Mouse (Mus musculus) ES-E14 (cell line): ENCODE data around the gene Bmpr2.

ENCODE experiments used
- ZC3H11A ChIP-seq: IDR thresholded peaks from 2 replicates; pipeline ENCODE4 v1.6.1; 2012; ENCODE audit warnings: low read depth, mild to moderate bottlenecking, inconsistent platforms, low read length, borderline replicate concordance
- ZNF384 ChIP-seq: IDR thresholded peaks from 2 replicates; pipeline ENCODE4 v1.6.1; 2012; ENCODE audit warnings: low read depth, low read length, inconsistent platforms

DNA sequence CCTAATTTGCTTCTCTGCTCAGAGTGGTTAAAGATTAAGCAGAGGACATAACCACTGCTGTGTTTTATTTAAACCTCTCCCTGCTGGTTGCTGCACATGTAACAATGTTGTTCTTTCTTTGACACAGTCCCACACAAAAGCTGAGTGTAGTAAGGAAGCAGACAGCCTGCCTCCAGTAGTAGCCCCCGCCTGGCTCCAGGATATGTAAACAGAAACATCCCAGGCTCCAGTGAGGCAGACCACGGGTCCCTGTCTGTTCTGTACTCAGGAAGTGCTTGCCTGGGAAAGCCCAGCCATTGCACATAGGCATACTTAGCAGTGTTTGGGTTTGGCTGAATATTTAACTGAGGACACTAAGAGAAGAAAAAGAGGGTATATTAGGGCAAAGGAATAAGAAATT, 70.5 kb downstream of the Bmpr2 start:
- TF ChIP-seq ZNF384 (no peak), ZC3H11A (no peak)
